Mouse (Mus musculus): ENCODE measurements at regions not wholly inside any gene's neighbourhood (a gene's known extent, or its start where the extent isn't known, plus 50 kb on each side); places are given as distances from the start of the nearest gene placed in this dataset.

DNA sequence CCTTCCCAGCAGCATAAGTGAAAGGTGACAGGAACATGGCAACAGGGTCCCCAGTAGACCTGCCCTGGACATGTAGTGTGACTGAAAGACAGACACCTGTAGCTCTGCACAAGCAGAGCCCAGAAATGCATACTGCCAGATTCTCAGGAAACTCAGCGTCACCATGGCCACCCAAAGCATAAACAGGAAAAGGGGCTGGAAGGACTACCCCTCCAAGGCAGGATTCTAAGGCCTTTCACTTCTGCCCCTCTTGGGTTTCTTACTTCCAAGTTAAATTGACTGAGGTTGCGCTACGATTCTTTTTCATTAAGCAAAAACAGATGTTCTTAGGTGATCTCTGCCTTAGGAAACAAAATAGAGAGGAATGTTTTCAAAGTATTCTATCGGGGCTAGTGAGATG is 189.5 kb downstream of the Synb start:
- no peak for TF ChIP-seq CTCF (IDR thresholded peaks at IDR 0.05; ENCODE audit: low read depth)
- no peak for TF ChIP-seq EP300 (optimal IDR thresholded peaks at IDR 0.05)
